Mouse (Mus musculus) urinary bladder, postnatal 10 days (tissue): ENCODE data around the gene Asap3.

Experiments used
- DNase-seq: peaks from one replicate; pipeline ENCODE4 v3.0.0; 2022; ENCODE audit warnings: low spot score

Gene Asap3

GRCm38 (mm10) chr4:136206033-136206893 is at the start of gene Asap3:
TSS of gene Asap3 (plus strand) at chr4:136206365.
- peak; percentile 97 for DNase-seq

GRCm38 (mm10) chr4:136158498-136158897 is 47.7 kb upstream of the Asap3 start:
- no peak for DNase-seq

GRCm38 (mm10) chr4:136159802-136160397 is 46.3 kb upstream of the Asap3 start:
- no peak for DNase-seq

GRCm38 (mm10) chr4:136163448-136163847 is 42.7 kb upstream of the Asap3 start:
- DNase-seq: peak; percentile 57

- no peak for DNase-seq
Observed at GRCm38 (mm10) chr4:136164981-136165380, 41.2 kb upstream of the Asap3 start.

- DNase-seq: no peak
Observed at GRCm38 (mm10) chr4:136167701-136168100, 38.5 kb upstream of the Asap3 start.

GRCm38 (mm10) chr4:136170401-136170800 is 35.8 kb upstream of the Asap3 start:
- DNase-seq: no peak

GRCm38 (mm10) chr4:136171455-136171854 is 34.7 kb upstream of the Asap3 start:
- DNase-seq: no peak

- DNase-seq: no peak
Observed at GRCm38 (mm10) chr4:136172011-136172541, 34.1 kb upstream of the Asap3 start, which contains the start of gene E2f2. TSS of gene E2f2 (plus strand) at chr4:136172394.

- DNase-seq: no peak
Observed at GRCm38 (mm10) chr4:136172542-136173209, 33.5 kb upstream of the Asap3 start.

GRCm38 (mm10) chr4:136173210-136173715 is 32.9 kb upstream of the Asap3 start:
- DNase-seq: no peak

GRCm38 (mm10) chr4:136174216-136175193 is 31.7 kb upstream of the Asap3 start:
- no peak for DNase-seq

- no peak for DNase-seq
Observed at GRCm38 (mm10) chr4:136176022-136176552, 30.1 kb upstream of the Asap3 start.

GRCm38 (mm10) chr4:136177244-136177611 is 28.9 kb upstream of the Asap3 start:
- DNase-seq: no peak

GRCm38 (mm10) chr4:136177612-136178474 is 28.3 kb upstream of the Asap3 start:
- no peak for DNase-seq

- DNase-seq: no peak
Observed at GRCm38 (mm10) chr4:136178475-136178921, 27.7 kb upstream of the Asap3 start.

GRCm38 (mm10) chr4:136179456-136179855 is 26.7 kb upstream of the Asap3 start:
- DNase-seq: no peak

- peak; percentile 65 for DNase-seq
Observed at GRCm38 (mm10) chr4:136179998-136180397, 26.2 kb upstream of the Asap3 start.

GRCm38 (mm10) chr4:136180408-136181330 is 25.5 kb upstream of the Asap3 start:
- DNase-seq: no peak
